Mouse (Mus musculus) heart, postnatal 10 days (tissue): Measurements from ENCODE around the gene Pmepa1. TPM values are rescaled to one million over a fixed set of nuclear protein-coding genes. Genes with fewer than 3 reads are reported as not detected.

Experiments used
- DNase-seq, 2 experiments: peaks; one replicate each; pipeline ENCODE4 v3.0.0; 2021
- intact Hi-C: fragments of 180-260 bp; cut with DNase I; formaldehyde crosslinking; loops from one replicate; pipeline ENCODE4 v1.15.1; 2025
- total RNA-seq, 2 experiments: library from RNA; stranded (reverse); gene quantifications; 2 replicates each; pipeline ENCODE4 v1.2.3; 2021

Gene Pmepa1
- total RNA-seq, 2 experiments from 2014 or later = 55.1 to 57.2 TPM

- intact Hi-C loops = no loop called here
- no peak for DNase-seq
Observed at GRCm38 (mm10) chr2:173175703-173176102, 100.6 kb downstream of the Pmepa1 start.

- intact Hi-C loops = no loop called here
- DNase-seq = no peak
Observed at GRCm38 (mm10) chr2:173174569-173174968, 101.8 kb downstream of the Pmepa1 start.

Other genes starting within 250 kb of the Pmepa1 start
- under 1 TPM in 1 of 2 experiments, not detected in 1; 0.10 TPM for gene Ctcfl, start 157.0 kb downstream of the Pmepa1 start, total RNA-seq
- 10 to 100 TPM; 24.1 to 85.1 TPM for gene Pck1, start 123.5 kb downstream of the Pmepa1 start, total RNA-seq
- gene Zbp1, start 57.6 kb downstream of the Pmepa1 start, total RNA-seq = under 1 TPM; 0.25 to 0.41 TPM
- not detected for gene 1700021F07Rik, start 246.1 kb upstream of the Pmepa1 start, total RNA-seq